Mouse (Mus musculus): ENCODE results near the gene Adamts1. TPM values are rescaled to one million over a fixed set of nuclear protein-coding genes. Genes with fewer than 3 reads are reported as not detected.

The Adamts1 gene
- polyA plus RNA-seq, 1 experiment from 2014 or later = 7.4 TPM

DNA sequence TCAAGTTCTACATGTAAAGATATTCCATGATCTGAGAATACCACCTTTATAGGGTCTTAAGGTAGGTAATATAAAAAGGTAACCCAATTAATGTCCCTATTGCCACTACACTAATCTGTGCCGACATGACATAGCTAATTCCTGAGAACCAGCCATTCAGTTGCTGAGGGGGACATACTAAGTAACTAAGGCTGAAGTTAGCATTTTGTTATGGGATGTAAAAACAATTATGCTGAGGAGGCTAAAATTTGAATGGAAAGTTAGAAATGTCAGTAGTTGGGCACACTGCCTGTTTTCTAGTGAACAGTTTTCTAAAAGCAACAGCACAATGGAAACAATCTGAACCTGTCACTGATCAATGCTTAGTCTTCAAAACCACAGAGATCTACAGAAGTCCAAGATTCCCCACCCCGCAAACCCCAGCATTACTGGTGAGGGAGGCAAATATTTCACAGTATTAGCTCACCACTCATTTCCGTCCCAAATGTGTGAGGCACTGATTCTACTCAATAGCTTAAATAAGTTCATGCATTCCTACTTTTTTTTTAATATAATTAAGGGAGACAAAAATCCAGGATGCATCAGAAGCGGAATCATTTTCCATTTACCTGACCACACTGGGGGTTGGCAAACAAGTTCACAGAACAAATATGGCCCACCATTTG, 9.6 kb downstream of the Adamts1 start:
- no peaks in the 10 kb centered on the region for H3K27me3 ChIP-seq (replicated peaks; ENCODE audit: control insufficient read depth, insufficient read depth, low read length)
- no peaks in the 10 kb centered on the region for H3K4me1 ChIP-seq (ENCODE audit: control insufficient read depth, insufficient read depth, low read length)
- DNase-seq (ENCODE audit: low spot score) (no peak), ATAC-seq (no peak)
- no peak overlapping the region for H3K9ac ChIP-seq (ENCODE audit: low read length)
- no peak overlapping the region for H3K4me3 ChIP-seq (ENCODE audit: low read depth, low read length)
- peaks cover 18% of the 10 kb centered on the region for H3K36me3 ChIP-seq (ENCODE audit: control insufficient read depth, insufficient read depth, low read length)
- no peaks in the 10 kb centered on the region for H3K9me3 ChIP-seq (replicated peaks; ENCODE audit: control insufficient read depth, low read length)
- H3K27ac ChIP-seq (ENCODE audit: low read depth, low read length) = no peak overlapping the region
- WGBS = 77% methylated on average over 4 of the region's 4 CpGs
- H3K4me2 ChIP-seq (ENCODE audit: low read length) = no peak overlapping the region

- Histone ChIP-seq H3K36me3 (ENCODE audit: control insufficient read depth, insufficient read depth, low read length) (no peaks in the 10 kb centered on the region), H3K4me2 (ENCODE audit: low read length) (no peak overlapping the region), H3K27ac (ENCODE audit: low read depth, low read length) (no peak overlapping the region), H3K9ac (ENCODE audit: low read length) (no peak overlapping the region), H3K4me1 (ENCODE audit: control insufficient read depth, insufficient read depth, low read length) (no peaks in the 10 kb centered on the region), H3K27me3 (replicated peaks; ENCODE audit: control insufficient read depth, insufficient read depth, low read length) (no peaks in the 10 kb centered on the region), H3K9me3 (replicated peaks; ENCODE audit: control insufficient read depth, low read length) (no peaks in the 10 kb centered on the region), H3K4me3 (ENCODE audit: low read depth, low read length) (no peak overlapping the region)
- no peak for DNase-seq (ENCODE audit: low spot score)
- WGBS = 91% methylated on average over 2 of the region's 2 CpGs
- ATAC-seq = no peak
Measured at GRCm38 (mm10) chr16:85781076-85781475, 21.8 kb downstream of the Adamts1 start.

GRCm38 (mm10) chr16:85779775-85780174, 23.1 kb downstream of the Adamts1 start:
- Histone ChIP-seq H3K27me3 (replicated peaks; ENCODE audit: control insufficient read depth, insufficient read depth, low read length) (no peaks in the 10 kb centered on the region), H3K4me1 (ENCODE audit: control insufficient read depth, insufficient read depth, low read length) (no peaks in the 10 kb centered on the region), H3K36me3 (ENCODE audit: control insufficient read depth, insufficient read depth, low read length) (no peaks in the 10 kb centered on the region), H3K9me3 (replicated peaks; ENCODE audit: control insufficient read depth, low read length) (no peaks in the 10 kb centered on the region), H3K9ac (ENCODE audit: low read length) (no peak overlapping the region), H3K4me3 (ENCODE audit: low read depth, low read length) (no peak overlapping the region), H3K4me2 (ENCODE audit: low read length) (no peak overlapping the region), H3K27ac (ENCODE audit: low read depth, low read length) (no peak overlapping the region)
- DNase-seq (ENCODE audit: low spot score) (peak; percentile 76), ATAC-seq (peak; percentile 87)

DNA sequence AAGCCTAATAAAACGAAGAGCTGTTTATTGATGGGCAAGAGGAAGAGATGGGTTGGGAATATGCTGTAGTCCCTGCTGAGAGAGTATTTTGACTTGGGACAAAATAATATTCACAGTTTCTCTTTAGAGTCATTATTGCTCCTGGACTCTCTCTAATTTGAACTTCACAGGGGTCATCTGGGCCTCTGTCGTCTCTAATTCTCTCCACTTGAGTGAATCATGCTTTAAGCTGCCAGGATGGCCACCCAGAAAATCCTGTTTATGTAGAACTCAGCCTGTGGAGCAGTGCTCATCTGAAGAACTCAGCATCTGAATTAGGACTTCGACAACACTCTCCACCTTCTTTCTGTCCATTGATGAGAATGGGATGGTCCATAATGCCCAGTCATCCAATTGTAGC, 30.6 kb downstream of the Adamts1 start:
- Histone ChIP-seq H3K36me3 (ENCODE audit: control insufficient read depth, insufficient read depth, low read length) (no peaks in the 10 kb centered on the region), H3K9me3 (replicated peaks; ENCODE audit: control insufficient read depth, low read length) (no peaks in the 10 kb centered on the region), H3K27me3 (replicated peaks; ENCODE audit: control insufficient read depth, insufficient read depth, low read length) (no peaks in the 10 kb centered on the region), H3K27ac (ENCODE audit: low read depth, low read length) (no peak overlapping the region), H3K9ac (ENCODE audit: low read length) (no peak overlapping the region), H3K4me3 (ENCODE audit: low read depth, low read length) (no peak overlapping the region), H3K4me2 (ENCODE audit: low read length) (no peak overlapping the region), H3K4me1 (ENCODE audit: control insufficient read depth, insufficient read depth, low read length) (no peaks in the 10 kb centered on the region)
- no peak for DNase-seq (ENCODE audit: low spot score)
- 75% methylated on average over 3 of the region's 3 CpGs for WGBS
- no peak for ATAC-seq

DNA sequence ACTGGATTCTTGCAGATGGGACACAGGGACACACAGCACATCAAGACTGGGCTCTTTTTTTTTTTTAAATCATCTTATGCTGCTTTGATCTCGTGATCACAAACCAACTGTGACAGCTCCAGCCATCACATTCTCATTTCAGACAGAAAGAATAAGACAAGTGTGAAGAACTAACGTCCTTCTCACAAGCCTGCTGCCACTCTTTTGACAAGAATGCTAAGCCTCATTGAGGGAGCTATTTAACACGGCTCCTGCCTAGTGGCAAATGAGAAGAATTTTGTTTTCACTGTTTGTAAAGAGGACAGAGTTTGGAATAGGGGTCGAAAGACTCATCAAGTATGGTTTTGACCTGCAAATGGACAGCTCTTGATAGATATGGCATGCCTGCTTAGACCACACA, 35.6 kb downstream of the Adamts1 start:
- Histone ChIP-seq H3K4me2 (ENCODE audit: low read length) (no peak overlapping the region), H3K27me3 (replicated peaks; ENCODE audit: control insufficient read depth, insufficient read depth, low read length) (no peaks in the 10 kb centered on the region), H3K9me3 (replicated peaks; ENCODE audit: control insufficient read depth, low read length) (no peaks in the 10 kb centered on the region), H3K9ac (ENCODE audit: low read length) (no peak overlapping the region), H3K4me1 (ENCODE audit: control insufficient read depth, insufficient read depth, low read length) (no peaks in the 10 kb centered on the region), H3K27ac (ENCODE audit: low read depth, low read length) (no peak overlapping the region), H3K4me3 (ENCODE audit: low read depth, low read length) (no peak overlapping the region), H3K36me3 (ENCODE audit: control insufficient read depth, insufficient read depth, low read length) (no peaks in the 10 kb centered on the region)
- DNase-seq (ENCODE audit: low spot score) (no peak), ATAC-seq (no peak)
- 57% methylated on average over 4 of the region's 4 CpGs for WGBS

- H3K9ac ChIP-seq (ENCODE audit: low read length) = no peak overlapping the region
- H3K27me3 ChIP-seq (replicated peaks; ENCODE audit: control insufficient read depth, insufficient read depth, low read length) = no peaks in the 10 kb centered on the region
- no peak overlapping the region for H3K4me3 ChIP-seq (ENCODE audit: low read depth, low read length)
- no peak overlapping the region for H3K4me2 ChIP-seq (ENCODE audit: low read length)
- no peak overlapping the region for H3K27ac ChIP-seq (ENCODE audit: low read depth, low read length)
- no peak for DNase-seq (ENCODE audit: low spot score)
- 80% methylated on average over 8 of the region's 8 CpGs for WGBS
- no peaks in the 10 kb centered on the region for H3K9me3 ChIP-seq (replicated peaks; ENCODE audit: control insufficient read depth, low read length)
- no peak for ATAC-seq
- H3K36me3 ChIP-seq (ENCODE audit: control insufficient read depth, insufficient read depth, low read length) = no peaks in the 10 kb centered on the region
- H3K4me1 ChIP-seq (ENCODE audit: control insufficient read depth, insufficient read depth, low read length) = no peaks in the 10 kb centered on the region
Measured at GRCm38 (mm10) chr16:85765697-85766096, 37.2 kb downstream of the Adamts1 start.

GRCm38 (mm10) chr16:85765167-85765566, 37.7 kb downstream of the Adamts1 start:
- 38% methylated on average over 6 of the region's 6 CpGs for WGBS
- Histone ChIP-seq H3K4me3 (ENCODE audit: low read depth, low read length) (no peak overlapping the region), H3K9me3 (replicated peaks; ENCODE audit: control insufficient read depth, low read length) (no peaks in the 10 kb centered on the region), H3K4me2 (ENCODE audit: low read length) (no peak overlapping the region), H3K9ac (ENCODE audit: low read length) (no peak overlapping the region), H3K27me3 (replicated peaks; ENCODE audit: control insufficient read depth, insufficient read depth, low read length) (no peaks in the 10 kb centered on the region), H3K4me1 (ENCODE audit: control insufficient read depth, insufficient read depth, low read length) (no peaks in the 10 kb centered on the region), H3K27ac (ENCODE audit: low read depth, low read length) (no peak overlapping the region), H3K36me3 (ENCODE audit: control insufficient read depth, insufficient read depth, low read length) (no peaks in the 10 kb centered on the region)
- ATAC-seq = peak; percentile 57; the same call in 1 of the 2 replicates
- peak; percentile 55 for DNase-seq (ENCODE audit: low spot score)

DNA sequence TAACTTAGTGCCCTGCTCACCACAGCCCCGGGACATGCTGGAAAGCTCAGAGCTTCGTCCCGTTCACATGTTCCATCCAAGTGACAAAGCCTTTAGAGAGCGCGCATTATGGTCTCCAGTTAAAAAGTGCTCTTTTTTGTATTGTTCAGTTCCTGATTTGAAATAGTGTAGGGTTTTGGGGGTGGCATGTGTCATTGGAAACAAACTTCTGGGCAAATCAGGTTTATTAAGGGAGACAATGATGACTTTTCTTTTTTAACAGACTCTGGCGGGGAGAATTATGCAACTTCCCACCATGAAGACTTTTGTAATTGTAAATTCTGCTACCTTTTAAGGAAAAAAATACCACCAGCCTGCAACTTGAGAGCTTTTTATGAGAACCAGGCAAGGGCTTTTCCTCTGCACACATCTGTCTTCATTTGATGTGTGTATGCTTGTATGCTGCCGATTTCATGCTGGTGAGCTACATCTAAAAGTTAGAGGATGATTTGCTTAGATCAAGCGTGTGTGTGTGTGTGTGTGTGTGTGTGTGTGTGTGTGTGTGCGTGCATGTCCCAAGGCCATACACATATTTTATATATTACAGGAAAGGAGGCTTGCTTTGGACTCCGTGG, 40.8 kb downstream of the Adamts1 start:
- DNase-seq (ENCODE audit: low spot score) (no peak), ATAC-seq (no peak)
- no peaks in the 10 kb centered on the region for H3K9me3 ChIP-seq (replicated peaks; ENCODE audit: control insufficient read depth, low read length)
- no peak overlapping the region for H3K27ac ChIP-seq (ENCODE audit: low read depth, low read length)
- no peaks in the 10 kb centered on the region for H3K36me3 ChIP-seq (ENCODE audit: control insufficient read depth, insufficient read depth, low read length)
- H3K4me1 ChIP-seq (ENCODE audit: control insufficient read depth, insufficient read depth, low read length) = no peaks in the 10 kb centered on the region
- 89% methylated on average over 10 of the region's 10 CpGs for WGBS
- H3K27me3 ChIP-seq (replicated peaks; ENCODE audit: control insufficient read depth, insufficient read depth, low read length) = no peaks in the 10 kb centered on the region
- no peak overlapping the region for H3K9ac ChIP-seq (ENCODE audit: low read length)
- H3K4me2 ChIP-seq (ENCODE audit: low read length) = no peak overlapping the region
- no peak overlapping the region for H3K4me3 ChIP-seq (ENCODE audit: low read depth, low read length)

DNA sequence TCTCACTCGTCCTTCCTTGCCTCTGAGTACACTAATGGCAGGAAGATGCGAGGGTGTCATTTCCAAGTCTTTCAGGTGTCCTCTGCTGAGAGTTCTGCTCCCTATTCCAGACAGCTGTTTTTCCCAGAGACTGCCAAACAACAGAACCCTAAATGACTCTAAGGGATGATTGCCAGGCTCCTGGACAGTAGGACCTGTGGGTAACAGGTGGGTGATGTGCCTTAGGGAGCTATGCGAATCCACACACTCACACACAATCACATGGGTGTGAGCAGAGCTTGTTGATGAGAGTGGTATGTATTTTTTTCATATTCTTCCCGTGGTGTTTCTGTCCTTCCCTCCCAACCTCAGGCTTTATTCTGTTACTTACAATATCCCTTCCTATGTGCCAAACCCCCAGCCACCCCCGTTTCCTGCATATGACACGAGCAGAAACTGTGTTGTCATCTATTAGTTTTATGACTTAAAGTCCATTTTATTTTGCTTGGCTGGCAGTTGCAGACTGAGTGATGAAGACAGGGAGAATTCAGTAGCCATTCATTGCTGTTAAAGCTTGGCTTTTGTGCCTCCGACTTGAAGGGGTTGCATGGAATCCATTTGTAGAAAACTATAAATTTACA, 41.8 kb downstream of the Adamts1 start:
- H3K4me1 ChIP-seq (ENCODE audit: control insufficient read depth, insufficient read depth, low read length) = no peaks in the 10 kb centered on the region
- DNase-seq (ENCODE audit: low spot score) (no peak), ATAC-seq (no peak)
- H3K9me3 ChIP-seq (replicated peaks; ENCODE audit: control insufficient read depth, low read length) = no peaks in the 10 kb centered on the region
- H3K27me3 ChIP-seq (replicated peaks; ENCODE audit: control insufficient read depth, insufficient read depth, low read length) = no peaks in the 10 kb centered on the region
- no peak overlapping the region for H3K9ac ChIP-seq (ENCODE audit: low read length)
- WGBS = 84% methylated on average over 7 of the region's 7 CpGs
- H3K27ac ChIP-seq (ENCODE audit: low read depth, low read length) = no peak overlapping the region
- H3K4me3 ChIP-seq (ENCODE audit: low read depth, low read length) = no peak overlapping the region
- no peak overlapping the region for H3K4me2 ChIP-seq (ENCODE audit: low read length)
- no peaks in the 10 kb centered on the region for H3K36me3 ChIP-seq (ENCODE audit: control insufficient read depth, insufficient read depth, low read length)

Measured in forebrain, embryonic 14.5 days (tissue).